Mouse (Mus musculus): ENCODE results near the gene Cabp2. TPM values are rescaled to one million over a fixed set of nuclear protein-coding genes. Genes with fewer than 3 reads are reported as not detected.
"Not testable (repeated sequence)": the region's sequence is repeated elsewhere in the genome, so short reads cannot be mapped to it uniquely, and the experiment has no call there.

Cabp2 gene
- polyA plus RNA-seq, 1 experiment from 2014 or later = not detected

- Histone ChIP-seq H3K4me3 (no peak overlapping the region), H3K9ac (no peak overlapping the region)
These were observed 38.5 kb downstream of the Cabp2 start for GRCm38 (mm10) chr19:4119716-4120487.

GRCm38 (mm10) chr19:4120496-4120895 lies 39.1 kb downstream of the Cabp2 start:
- 85% methylated on average over 2 of the region's 2 CpGs for WGBS
- Histone ChIP-seq H3K27me3 (no peaks in the 10 kb centered on the region), H3K4me2 (peak overlapping the region; percentile 57), H3K9ac (no peak overlapping the region), H3K4me3 (peak overlapping the region; percentile 48), H3K36me3 (peaks cover 29% of the 10 kb centered on the region), H3K4me1 (peaks cover 18% of the 10 kb centered on the region), H3K27ac (no peak overlapping the region), H3K9me3 (no peaks in the 10 kb centered on the region)
- no peak for ATAC-seq (ENCODE audit: borderline replicate concordance, extremely low read depth, low FRiP score, low TSS enrichment)

More at GRCm38 (mm10) chr19:4119716-4120487, 38.5 kb downstream of the Cabp2 start:
- Histone ChIP-seq H3K27me3 (no peaks in the 10 kb centered on the region), H3K27ac (no peak overlapping the region), H3K36me3 (peaks cover 35% of the 10 kb centered on the region), H3K9me3 (no peaks in the 10 kb centered on the region), H3K4me1 (peaks cover 15% of the 10 kb centered on the region), H3K4me2 (peak overlapping the region; percentile 57; the same call in 1 of the 2 replicates)
- WGBS = 79% methylated on average over 6 of the region's 6 CpGs
- ATAC-seq (ENCODE audit: borderline replicate concordance, extremely low read depth, low FRiP score, low TSS enrichment) = no peak

GRCm38 (mm10) chr19:4121097-4121805 lies 39.9 kb downstream of the Cabp2 start:
- 3% methylated on average over 38 of the region's 38 CpGs for WGBS
- peak overlapping the region; percentile 48 for H3K4me3 ChIP-seq
- H3K9ac ChIP-seq = peak overlapping the region; percentile 44
- peak overlapping the region; percentile 57 for H3K4me2 ChIP-seq
- peak; percentile 79 for ATAC-seq (ENCODE audit: borderline replicate concordance, extremely low read depth, low FRiP score, low TSS enrichment)
- peaks cover 23% of the 10 kb centered on the region for H3K36me3 ChIP-seq
- no peaks in the 10 kb centered on the region for H3K27me3 ChIP-seq
- peak overlapping the region; percentile 66 for H3K27ac ChIP-seq
- H3K9me3 ChIP-seq = no peaks in the 10 kb centered on the region
- peaks cover 18% of the 10 kb centered on the region for H3K4me1 ChIP-seq

- not testable (repeated sequence) for H3K27me3 ChIP-seq; H3K9ac ChIP-seq; H3K27ac ChIP-seq; ATAC-seq (ENCODE audit: borderline replicate concordance, extremely low read depth, low FRiP score, low TSS enrichment); H3K9me3 ChIP-seq
- WGBS = 50% methylated on average over 6 of the region's 6 CpGs
- H3K4me3 ChIP-seq = peak overlapping the region; percentile 48; the same call in 1 of the 2 replicates
- peaks cover 17% of the 10 kb centered on the region for H3K36me3 ChIP-seq
- peaks cover 23% of the 10 kb centered on the region for H3K4me1 ChIP-seq
- peak overlapping the region; percentile 57 for H3K4me2 ChIP-seq
These were observed 40.5 kb downstream of the Cabp2 start for GRCm38 (mm10) chr19:4121896-4122295.

GRCm38 (mm10) chr19:4122411-4123370 lies 41.3 kb downstream of the Cabp2 start:
- Histone ChIP-seq H3K36me3 (peaks cover 10% of the 10 kb centered on the region), H3K4me1 (peaks cover 31% of the 10 kb centered on the region), H3K27me3 (no peaks in the 10 kb centered on the region), H3K4me3 (no peak overlapping the region), H3K27ac (no peak overlapping the region), H3K9me3 (no peaks in the 10 kb centered on the region), H3K4me2 (no peak overlapping the region), H3K9ac (no peak overlapping the region)
- WGBS = 80% methylated on average over 7 of the region's 7 CpGs
- ATAC-seq (ENCODE audit: borderline replicate concordance, extremely low read depth, low FRiP score, low TSS enrichment) = no peak

GRCm38 (mm10) chr19:4124432-4124831 lies 43.1 kb downstream of the Cabp2 start:
- H3K4me3 ChIP-seq = no peak overlapping the region
- no peak overlapping the region for H3K27ac ChIP-seq
- ATAC-seq (ENCODE audit: borderline replicate concordance, extremely low read depth, low FRiP score, low TSS enrichment) = no peak
- H3K4me2 ChIP-seq = no peak overlapping the region
- H3K9ac ChIP-seq = no peak overlapping the region
- H3K9me3 ChIP-seq = no peaks in the 10 kb centered on the region
- peaks cover 32% of the 10 kb centered on the region for H3K4me1 ChIP-seq
- H3K27me3 ChIP-seq = no peaks in the 10 kb centered on the region
- H3K36me3 ChIP-seq = peaks cover 19% of the 10 kb centered on the region
- 63% methylated on average over 4 of the region's 4 CpGs for WGBS

GRCm38 (mm10) chr19:4125268-4125667 lies 43.9 kb downstream of the Cabp2 start:
- H3K9ac ChIP-seq = peak overlapping the region; percentile 12; the same call in 1 of the 2 replicates
- not testable (repeated sequence) for H3K27ac ChIP-seq

GRCm38 (mm10) chr19:4125741-4126696 lies 44.6 kb downstream of the Cabp2 start, which contains the start of gene Aip:
TSS of gene Aip (minus strand) at chr19:4125858.
- Histone ChIP-seq H3K4me1 (peaks cover 17% of the 10 kb centered on the region), H3K4me3 (peak within 1 kb of the TSS; percentile 78), H3K4me2 (peak within 1 kb of the TSS; percentile 71), H3K9me3 (no peaks in the 10 kb centered on the region), H3K27ac (peak within 1 kb of the TSS; percentile 39; the same call in 1 of the 2 replicates), H3K9ac (peak within 1 kb of the TSS; percentile 79), H3K36me3 (peaks cover 26% of the 10 kb centered on the region), H3K27me3 (no peaks in the 10 kb centered on the region)
- peak; percentile 94 for ATAC-seq (ENCODE audit: borderline replicate concordance, extremely low read depth, low FRiP score, low TSS enrichment)
- WGBS = under 1% methylated on average over 63 of the region's 64 CpGs

More at GRCm38 (mm10) chr19:4125268-4125667, 43.9 kb downstream of the Cabp2 start:
- not testable (repeated sequence) for H3K27me3 ChIP-seq, H3K9me3 ChIP-seq
- peaks cover 24% of the 10 kb centered on the region for H3K36me3 ChIP-seq
- H3K4me1 ChIP-seq = peaks cover 25% of the 10 kb centered on the region
- 5% methylated on average over 4 of the region's 4 CpGs for WGBS
- peak; percentile 48 for ATAC-seq (ENCODE audit: borderline replicate concordance, extremely low read depth, low FRiP score, low TSS enrichment)
- H3K4me2 ChIP-seq = peak overlapping the region; percentile 49
- peak overlapping the region; percentile 78 for H3K4me3 ChIP-seq

- WGBS = 54% methylated on average over 7 of the region's 7 CpGs
- no peak for ATAC-seq (ENCODE audit: borderline replicate concordance, extremely low read depth, low FRiP score, low TSS enrichment)
- peaks cover 33% of the 10 kb centered on the region for H3K36me3 ChIP-seq
- H3K4me3 ChIP-seq = peak overlapping the region; percentile 78
- peak overlapping the region; percentile 79 for H3K9ac ChIP-seq
- no peaks in the 10 kb centered on the region for H3K9me3 ChIP-seq
- no peaks in the 10 kb centered on the region for H3K27me3 ChIP-seq
- H3K4me2 ChIP-seq = peak overlapping the region; percentile 71
- H3K4me1 ChIP-seq = peaks cover 17% of the 10 kb centered on the region
- H3K27ac ChIP-seq = no peak overlapping the region
These were observed 45.5 kb downstream of the Cabp2 start for GRCm38 (mm10) chr19:4126759-4127495.

GRCm38 (mm10) chr19:4129462-4129861 lies 48.1 kb downstream of the Cabp2 start:
- ATAC-seq (ENCODE audit: borderline replicate concordance, extremely low read depth, low FRiP score, low TSS enrichment) = no peak
- no peaks in the 10 kb centered on the region for H3K9me3 ChIP-seq
- no peak overlapping the region for H3K4me3 ChIP-seq
- no peaks in the 10 kb centered on the region for H3K27me3 ChIP-seq
- peaks cover 17% of the 10 kb centered on the region for H3K4me1 ChIP-seq
- H3K4me2 ChIP-seq = no peak overlapping the region
- 85% methylated on average over 7 of the region's 7 CpGs for WGBS
- peaks cover 46% of the 10 kb centered on the region for H3K36me3 ChIP-seq
- H3K9ac ChIP-seq = no peak overlapping the region
- H3K27ac ChIP-seq = no peak overlapping the region

Data from lung, embryonic 15.5 days (tissue).